Mouse (Mus musculus) thymus, postnatal 25 days (tissue): Measurements from ENCODE around the gene Atp8a1.

Experiments used
- DNase-seq: peaks from one replicate; pipeline ENCODE4 v3.0.0; 2022

Gene Atp8a1

GRCm38 (mm10) chr5:67758126-67758525, 89.1 kb downstream of the Atp8a1 start:
- DNase-seq, result no peak

- peak; percentile 33 for DNase-seq
These were observed 91.1 kb downstream of the Atp8a1 start for GRCm38 (mm10) chr5:67756138-67756537.

GRCm38 (mm10) chr5:67753057-67753456, 94.2 kb downstream of the Atp8a1 start:
- DNase-seq, result no peak

GRCm38 (mm10) chr5:67752629-67753028, 94.6 kb downstream of the Atp8a1 start:
- DNase-seq, result no peak

GRCm38 (mm10) chr5:67752007-67752406, 95.2 kb downstream of the Atp8a1 start:
- DNase-seq, result no peak

GRCm38 (mm10) chr5:67739261-67739660, 108.0 kb downstream of the Atp8a1 start:
- no peak for DNase-seq

GRCm38 (mm10) chr5:67738133-67738532, 109.1 kb downstream of the Atp8a1 start:
- DNase-seq, result no peak

GRCm38 (mm10) chr5:67735771-67736170, 111.5 kb downstream of the Atp8a1 start:
- DNase-seq, result no peak

GRCm38 (mm10) chr5:67733551-67734258, 113.5 kb downstream of the Atp8a1 start:
- DNase-seq, result no peak

- DNase-seq, result no peak
These were observed 114.1 kb downstream of the Atp8a1 start for GRCm38 (mm10) chr5:67733150-67733549.

- no peak for DNase-seq
These were observed 119.5 kb downstream of the Atp8a1 start for GRCm38 (mm10) chr5:67727755-67728154.

- DNase-seq, result no peak
These were observed 120.4 kb downstream of the Atp8a1 start for GRCm38 (mm10) chr5:67726810-67727209.

- DNase-seq, result no peak
These were observed 145.6 kb downstream of the Atp8a1 start for GRCm38 (mm10) chr5:67701641-67702040.

GRCm38 (mm10) chr5:67699418-67699817, 147.8 kb downstream of the Atp8a1 start:
- no peak for DNase-seq

GRCm38 (mm10) chr5:67698176-67698575, 149.1 kb downstream of the Atp8a1 start:
- no peak for DNase-seq

GRCm38 (mm10) chr5:67696741-67697596, 150.3 kb downstream of the Atp8a1 start:
- no peak for DNase-seq

GRCm38 (mm10) chr5:67695055-67695710, 152.1 kb downstream of the Atp8a1 start:
- DNase-seq, result no peak

- DNase-seq, result no peak
These were observed 156.9 kb downstream of the Atp8a1 start for GRCm38 (mm10) chr5:67690336-67690735.

- DNase-seq, result no peak
These were observed 159.2 kb downstream of the Atp8a1 start for GRCm38 (mm10) chr5:67688001-67688400.

GRCm38 (mm10) chr5:67685906-67686305, 161.3 kb downstream of the Atp8a1 start:
- DNase-seq, result no peak

- no peak for DNase-seq
These were observed 161.8 kb downstream of the Atp8a1 start for GRCm38 (mm10) chr5:67685461-67685860.

- DNase-seq, result no peak
These were observed 168.4 kb downstream of the Atp8a1 start for GRCm38 (mm10) chr5:67678819-67679218.

GRCm38 (mm10) chr5:67673008-67673407, 174.2 kb downstream of the Atp8a1 start:
- no peak for DNase-seq

- no peak for DNase-seq
These were observed 177.1 kb downstream of the Atp8a1 start for GRCm38 (mm10) chr5:67670158-67670557.
